Mouse (Mus musculus) left cerebral cortex, adult 9 months (tissue): ENCODE measurements around the gene B4galt3.
"Not testable (repeated sequence)": the region's sequence is repeated elsewhere in the genome, so short reads cannot be mapped to it uniquely, and the experiment has no call there.

Experiments used
- DNase-seq, 2 experiments: peaks; one replicate each; pipeline ENCODE4 v3.0.0; 2022; ENCODE audit warnings: low spot score in 2 of 2

Gene B4galt3

DNA sequence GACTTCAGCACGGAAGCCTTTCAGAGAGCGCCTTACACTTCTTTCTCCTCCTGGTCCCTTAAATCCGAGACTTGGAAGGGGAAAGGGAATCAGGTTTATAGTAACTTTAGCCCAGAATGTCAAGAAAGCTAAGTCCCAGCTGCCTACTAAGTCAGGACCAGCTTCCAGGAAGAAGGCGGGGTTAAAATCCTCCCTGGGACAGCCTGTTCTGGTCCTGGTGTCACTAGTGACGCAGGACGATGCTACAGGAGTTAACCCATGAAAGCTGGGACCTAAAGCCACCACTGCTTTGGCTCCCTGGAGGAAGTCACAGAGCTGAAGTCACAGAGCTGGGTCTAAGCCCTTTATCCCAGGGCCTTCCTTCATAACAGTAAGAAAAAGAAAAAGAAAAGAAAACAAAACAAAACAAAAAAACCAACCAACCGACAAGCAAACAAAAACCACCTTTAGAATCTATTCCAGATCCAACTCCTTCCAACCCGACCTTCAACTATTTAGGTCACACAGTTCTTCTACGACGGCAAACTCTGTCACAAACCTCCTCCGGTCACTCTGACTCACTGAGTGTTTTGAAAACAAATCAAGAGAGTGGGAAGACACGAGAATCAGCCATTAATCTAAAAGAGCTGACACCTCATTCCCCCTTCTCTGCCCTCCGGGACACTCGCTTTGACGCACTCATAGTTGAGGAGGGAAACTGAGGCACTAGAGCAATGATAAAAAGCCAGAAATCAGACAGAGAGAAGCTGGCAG, 30.0 kb upstream of the B4galt3 start:
- DNase-seq, result no peak

DNA sequence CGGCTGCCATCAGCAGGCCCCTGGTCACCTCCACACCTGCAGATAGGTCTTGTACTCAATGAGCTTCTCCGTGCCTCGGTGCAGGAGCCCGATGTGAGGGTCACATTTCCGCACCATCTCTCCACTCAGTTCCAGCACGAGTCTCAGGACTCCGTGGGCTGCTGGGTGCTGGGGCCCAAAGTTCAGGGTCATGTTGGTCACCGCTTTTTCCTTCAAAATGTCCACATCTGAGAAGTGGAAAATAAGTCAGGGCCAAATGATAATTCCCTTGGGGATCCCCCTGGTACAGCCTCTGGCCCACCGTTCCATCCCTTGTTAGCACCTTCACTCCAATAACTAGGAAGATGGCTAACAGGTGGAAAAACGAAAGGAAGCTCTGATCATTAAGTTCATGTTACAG, 29.2 kb upstream of the B4galt3 start:
- no peak for DNase-seq

DNA sequence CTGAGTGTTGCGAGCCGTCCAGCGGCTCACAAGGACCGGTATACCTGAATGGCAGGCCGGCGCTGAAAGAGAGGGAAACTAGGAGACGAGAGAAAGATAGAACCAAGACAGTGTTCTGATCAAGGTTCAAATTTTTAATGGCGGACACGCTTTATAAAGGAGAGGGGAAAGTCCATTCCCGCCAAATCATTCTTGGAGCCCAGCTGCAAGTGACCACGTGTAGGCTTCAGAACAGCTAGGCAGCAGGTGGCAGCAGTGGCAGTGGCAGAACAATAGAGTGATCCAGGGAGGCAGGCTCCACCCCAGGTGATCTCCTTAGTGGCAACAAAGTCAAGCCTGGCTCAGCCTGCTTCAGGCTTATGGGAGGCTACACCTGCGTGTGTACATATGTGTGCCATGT, 28.2 kb upstream of the B4galt3 start:
- not testable (repeated sequence) for DNase-seq

DNA sequence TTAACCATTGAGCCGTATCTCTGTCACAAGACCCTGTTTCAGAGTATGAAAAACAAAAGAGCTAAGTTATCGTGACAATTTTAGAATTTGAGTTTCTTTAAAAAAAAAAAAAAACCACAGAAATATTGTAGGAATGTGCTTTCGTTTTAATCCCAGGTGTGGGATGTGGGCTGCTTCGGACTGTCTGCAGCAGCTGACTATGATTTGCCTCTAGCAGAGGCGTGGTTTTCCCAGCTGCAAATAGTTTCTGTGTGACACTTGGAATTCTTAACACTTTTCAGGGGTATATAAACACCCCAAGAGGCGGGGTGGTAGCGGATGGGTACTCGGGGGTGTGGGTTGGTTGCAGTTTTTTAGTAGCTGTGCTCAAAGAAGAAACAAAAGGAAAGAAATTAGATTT, 24.8 kb upstream of the B4galt3 start:
- DNase-seq, result no peak

DNA sequence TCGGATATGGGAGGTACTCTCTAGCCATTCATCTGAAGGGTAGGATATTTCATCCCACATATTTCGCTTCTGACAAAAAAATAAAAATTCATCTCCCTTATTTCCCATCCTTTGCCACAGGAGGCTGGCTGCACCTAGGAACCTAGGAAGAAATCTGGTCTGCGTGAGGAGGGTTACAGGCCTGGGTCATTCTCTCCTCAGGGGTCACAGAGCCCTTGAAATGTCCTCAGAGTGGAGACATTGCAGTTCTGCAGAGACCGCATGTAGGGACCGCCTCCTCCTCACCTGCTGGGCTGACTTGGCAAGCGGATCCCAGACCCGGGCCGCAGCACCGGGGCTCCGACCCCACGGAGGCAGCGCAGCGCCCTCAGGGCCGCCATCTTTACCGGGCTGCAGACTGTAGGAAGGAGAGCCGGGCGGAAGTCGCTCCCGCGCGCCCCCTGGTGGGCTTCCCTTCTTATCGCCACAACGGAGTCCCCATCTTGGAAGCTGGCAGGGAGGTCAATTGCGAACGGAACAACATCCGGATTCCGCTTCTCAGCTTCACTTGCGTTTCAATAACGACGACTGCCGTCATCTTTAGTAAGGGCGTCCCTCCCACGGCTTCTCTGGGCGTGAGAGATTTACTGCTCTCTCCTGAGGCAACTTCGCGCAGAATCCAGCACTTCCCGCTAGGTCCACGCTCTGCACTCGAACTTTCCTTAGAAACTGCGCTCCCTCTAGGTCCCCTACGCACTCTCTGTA, 23.2 kb upstream of the B4galt3 start:
- DNase-seq, result peak; percentile 97 to 99

DNA sequence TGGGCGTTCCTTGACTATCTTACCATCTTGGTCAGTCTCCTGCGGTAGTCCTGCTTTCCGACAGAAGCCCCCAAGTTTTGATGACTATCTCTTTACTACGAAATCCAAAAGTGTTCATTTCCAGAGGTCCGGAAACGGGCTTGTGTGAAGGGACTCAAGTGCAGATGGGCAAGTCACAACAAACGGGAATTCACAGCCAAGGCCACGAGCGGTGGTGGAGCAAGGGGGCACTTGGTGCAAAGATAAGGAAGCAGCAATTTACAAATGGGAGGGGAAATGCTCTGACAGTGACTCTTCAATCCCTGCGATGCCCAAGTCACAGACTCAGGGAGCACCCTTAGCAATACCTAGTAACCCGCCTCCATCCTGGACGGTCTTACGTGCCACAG, 22.7 kb upstream of the B4galt3 start:
- DNase-seq, result no peak

DNA sequence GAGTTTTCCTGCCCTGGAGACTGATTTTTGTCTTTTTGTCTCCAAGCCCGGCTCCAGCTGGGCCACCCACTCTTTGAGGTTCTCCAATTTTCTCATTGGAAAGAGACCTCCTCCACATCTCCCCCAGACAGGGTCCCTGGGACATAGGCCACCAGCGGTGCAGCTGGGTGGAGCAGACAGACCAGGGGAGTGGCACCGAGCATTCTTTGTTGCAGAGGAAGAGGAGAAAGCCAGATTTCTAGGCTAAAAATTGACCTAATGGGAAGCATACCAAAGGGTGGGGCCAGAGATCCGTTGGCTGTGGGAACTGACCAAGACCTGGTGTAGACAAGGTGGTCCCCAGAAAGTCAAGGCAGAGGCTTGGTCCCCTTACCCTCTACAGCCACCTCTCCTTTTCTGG, 22.2 kb upstream of the B4galt3 start:
- DNase-seq, result no peak

DNA sequence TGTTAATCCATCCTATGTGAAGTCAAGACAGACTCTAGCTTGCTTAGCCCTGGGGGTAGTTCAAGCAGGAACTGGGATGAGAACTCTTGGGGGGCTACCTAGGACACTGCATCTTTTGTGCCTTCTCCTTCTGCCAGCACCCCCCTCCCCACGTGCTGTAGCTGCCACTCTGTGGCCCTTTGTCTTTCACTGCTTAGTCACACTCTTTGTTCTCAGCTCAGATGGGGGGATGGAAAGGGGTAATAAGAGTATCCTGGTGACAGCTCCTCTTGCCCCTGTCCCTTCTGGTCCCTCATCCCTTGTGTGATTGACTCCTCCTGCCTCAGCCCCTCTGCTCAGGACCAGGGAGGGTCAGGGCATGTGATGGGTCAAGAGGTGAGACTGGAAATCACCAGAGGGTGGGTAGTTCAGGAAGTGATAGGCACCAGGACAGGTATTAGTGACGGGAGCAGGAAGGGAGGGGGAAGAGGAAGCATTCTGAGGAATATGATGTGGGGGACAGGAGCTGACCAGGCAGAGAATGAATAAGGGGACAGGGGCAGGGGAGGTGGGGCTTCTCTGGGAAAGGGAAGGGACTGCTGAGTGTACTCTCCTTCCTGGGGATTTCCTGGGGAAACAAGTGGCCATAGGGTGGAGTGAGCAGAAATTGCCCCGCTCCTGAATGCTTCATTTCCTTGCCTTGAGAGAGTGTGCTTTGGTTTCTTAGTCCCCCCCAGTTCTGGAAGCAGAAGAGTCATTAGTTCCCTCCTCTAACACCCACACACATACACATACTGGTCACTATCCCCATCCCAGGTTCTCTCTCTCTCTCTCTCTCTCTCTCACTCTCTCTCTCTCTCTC, 21.5 kb upstream of the B4galt3 start:
- DNase-seq, result no peak

DNA sequence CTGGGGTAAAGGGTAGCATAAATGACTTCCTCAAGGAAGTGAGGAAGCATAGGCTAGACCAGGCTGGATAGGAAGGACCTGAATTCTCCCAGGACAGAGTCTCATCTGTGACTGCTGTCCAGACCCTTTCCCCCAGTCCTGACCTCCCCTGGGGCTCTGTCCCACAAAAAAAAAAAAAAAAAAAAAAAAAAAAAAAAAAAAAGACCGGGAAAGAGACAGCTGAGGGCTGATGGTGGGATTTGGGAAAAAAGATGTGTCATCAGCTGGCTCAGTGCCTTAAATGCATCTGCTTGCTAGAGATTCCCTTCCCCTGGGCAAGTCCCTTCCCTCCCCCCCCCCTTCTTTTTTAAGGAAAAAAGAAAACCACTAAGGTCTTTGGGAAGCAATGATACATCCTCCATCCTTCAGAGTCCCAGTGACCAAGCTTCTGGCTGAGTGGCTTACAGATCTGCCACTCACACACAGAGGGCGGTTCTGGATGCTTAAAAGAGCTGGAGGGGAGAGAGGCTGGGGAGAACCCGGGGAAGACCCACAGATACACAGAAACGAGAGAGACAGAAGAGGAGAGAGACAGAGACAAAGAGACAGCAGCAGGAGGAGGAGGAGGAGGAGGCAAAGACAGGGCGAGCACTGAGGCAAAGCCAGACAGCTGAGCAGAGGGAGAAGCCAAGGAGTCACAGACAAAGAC, 20.1 kb upstream of the B4galt3 start, which contains the start of gene Adamts4:
Gene Adamts4 (plus strand): TSS at position 509 of the 688 bp plus-strand sequence.
- peak in 1 of 2 experiments; percentile 66 for DNase-seq

DNA sequence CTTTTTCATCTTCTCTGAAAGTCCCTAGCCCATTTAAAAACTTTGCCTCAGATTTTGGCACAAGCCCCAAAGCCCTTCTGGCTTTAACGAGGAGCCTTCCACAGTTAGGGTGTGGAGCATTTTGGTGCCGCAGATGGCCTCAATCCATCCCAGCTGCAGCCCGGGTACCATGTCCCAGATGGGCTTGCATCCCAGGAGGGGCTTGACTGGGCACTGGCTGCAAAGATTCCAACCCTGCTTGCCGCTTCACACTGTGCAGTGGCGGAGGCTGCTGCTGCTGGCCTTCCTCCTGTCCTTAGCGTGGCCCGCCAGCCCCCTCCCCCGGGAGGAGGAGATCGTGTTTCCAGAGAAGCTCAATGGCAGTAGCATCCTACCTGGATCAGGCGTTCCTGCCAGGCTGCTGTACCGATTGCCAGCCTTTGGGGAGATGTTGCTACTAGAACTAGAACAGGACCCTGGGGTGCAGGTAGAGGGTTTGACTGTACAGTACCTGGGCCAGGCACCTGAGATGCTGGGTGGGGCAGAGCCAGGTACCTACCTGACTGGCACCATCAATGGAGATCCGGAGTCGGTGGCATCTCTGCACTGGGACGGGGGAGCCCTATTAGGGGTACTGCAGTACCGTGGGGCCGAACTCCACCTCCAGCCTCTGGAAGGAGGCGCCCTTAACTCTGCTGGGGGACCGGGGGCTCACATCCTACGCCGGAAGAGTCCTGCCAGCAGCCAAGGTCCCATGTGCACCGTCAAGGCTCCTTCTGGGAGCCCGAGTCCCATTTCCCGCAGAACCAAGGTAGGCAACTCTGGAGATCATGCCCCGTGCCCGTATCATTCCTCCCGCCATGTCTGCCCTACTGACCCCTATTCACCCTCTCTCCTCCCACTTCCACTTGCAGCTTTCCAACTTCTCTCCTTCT, 19.2 kb upstream of the B4galt3 start, which contains the start of gene Ndufs2:
Gene Ndufs2 (minus strand): TSS at position 709 of the 914 bp plus-strand sequence.
- DNase-seq, result no peak

DNA sequence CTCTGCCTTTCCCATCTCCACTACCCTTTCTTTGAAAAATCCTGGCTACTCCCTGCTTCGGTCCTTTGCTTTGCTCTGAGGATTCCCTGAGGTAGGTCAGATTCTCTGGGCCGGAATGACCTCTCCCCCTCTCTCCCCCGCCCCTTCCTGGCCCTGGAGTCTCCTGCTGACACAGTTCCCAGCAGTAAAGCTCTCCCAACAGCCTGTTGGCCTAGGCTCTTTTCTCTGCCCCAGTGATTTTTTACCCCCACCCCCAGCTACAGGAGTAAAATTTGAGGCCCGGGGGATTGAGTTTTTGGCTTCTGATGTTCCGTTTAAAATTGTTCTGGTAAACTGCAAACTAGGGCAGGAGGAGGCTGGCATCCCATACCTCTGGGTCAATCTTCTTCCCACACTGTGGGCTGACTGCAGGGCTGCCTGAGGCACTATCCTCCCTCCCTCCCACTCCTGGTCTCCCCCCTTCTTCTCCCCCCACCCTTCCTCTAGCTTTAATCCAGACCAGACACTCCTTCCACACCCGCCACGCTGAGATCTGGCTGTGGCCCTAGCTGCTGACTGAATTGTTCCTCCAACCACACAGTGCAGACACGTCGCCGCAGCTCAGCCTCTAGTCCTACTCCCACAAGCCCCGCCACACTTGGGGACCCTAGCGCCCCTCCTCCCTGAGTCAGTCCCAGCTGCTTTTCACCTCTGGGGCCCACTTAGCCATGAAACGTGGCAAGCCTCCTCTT, 18.4 kb upstream of the B4galt3 start:
- DNase-seq, result no peak

DNA sequence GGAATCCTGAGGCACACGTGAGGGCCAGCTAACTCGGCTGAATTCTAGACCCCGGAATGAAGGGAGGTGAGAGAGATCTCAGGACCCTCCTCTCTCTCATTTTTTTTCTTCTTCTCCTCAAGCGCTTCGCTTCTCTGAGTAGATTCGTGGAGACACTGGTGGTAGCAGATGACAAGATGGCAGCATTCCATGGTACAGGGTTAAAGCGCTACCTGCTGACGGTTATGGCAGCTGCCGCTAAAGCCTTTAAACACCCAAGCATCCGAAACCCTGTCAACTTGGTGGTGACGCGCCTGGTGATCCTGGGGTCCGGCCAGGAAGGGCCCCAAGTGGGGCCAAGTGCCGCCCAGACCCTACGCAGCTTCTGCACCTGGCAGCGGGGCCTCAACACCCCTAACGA, 17.7 kb upstream of the B4galt3 start:
- no peak for DNase-seq

DNA sequence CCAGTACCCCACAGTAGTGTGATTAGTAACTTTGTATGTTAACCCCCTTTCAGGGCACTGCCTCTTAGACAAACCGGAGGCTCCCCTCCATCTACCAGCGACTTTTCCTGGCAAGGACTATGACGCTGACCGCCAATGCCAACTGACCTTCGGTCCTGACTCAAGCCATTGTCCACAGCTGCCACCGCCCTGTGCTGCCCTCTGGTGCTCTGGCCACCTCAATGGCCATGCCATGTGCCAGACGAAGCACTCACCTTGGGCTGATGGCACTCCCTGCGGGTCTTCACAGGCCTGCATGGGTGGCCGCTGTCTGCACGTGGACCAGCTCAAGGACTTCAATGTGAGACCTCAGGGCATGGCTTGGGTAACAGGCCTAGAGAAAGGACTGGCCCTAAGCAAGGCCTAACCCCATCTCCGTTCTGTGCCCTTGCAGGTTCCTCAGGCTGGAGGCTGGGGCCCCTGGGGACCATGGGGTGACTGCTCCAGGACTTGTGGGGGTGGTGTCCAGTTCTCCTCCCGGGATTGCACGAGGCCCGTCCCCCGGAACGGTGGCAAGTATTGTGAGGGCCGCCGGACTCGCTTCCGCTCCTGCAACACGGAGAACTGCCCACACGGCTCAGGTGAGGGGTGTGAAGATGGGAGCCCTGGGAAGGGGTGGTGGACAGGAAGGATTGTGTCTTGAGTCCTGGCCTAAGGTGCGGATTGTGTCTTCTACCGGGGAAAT, 13.9 kb upstream of the B4galt3 start:
- DNase-seq, result no peak

DNA sequence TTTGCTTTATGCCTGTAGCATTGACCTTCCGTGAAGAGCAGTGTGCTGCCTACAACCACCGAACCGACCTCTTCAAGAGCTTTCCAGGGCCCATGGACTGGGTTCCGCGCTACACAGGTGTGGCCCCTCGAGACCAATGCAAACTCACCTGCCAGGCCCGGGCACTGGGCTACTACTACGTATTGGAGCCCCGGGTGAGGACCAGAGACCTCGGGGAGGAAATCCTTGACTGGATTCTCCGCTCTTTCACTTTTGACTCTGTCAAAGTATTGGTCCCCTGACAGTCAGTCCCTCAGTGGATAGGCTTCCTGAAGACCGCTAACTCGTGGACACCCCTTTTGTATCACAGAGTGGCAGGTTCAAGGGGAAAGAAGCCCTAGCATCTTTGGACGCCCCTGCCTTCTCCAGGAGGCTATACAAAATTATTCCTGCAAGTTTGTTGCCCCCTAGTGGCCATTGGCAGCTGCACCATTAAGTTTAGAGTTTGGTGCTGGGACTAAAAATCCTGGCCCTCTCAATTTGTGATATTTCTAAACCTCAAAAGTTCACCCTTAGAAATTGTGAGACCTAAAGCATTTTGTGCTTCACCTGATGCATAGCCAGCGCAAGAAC, 13.1 kb upstream of the B4galt3 start:
- DNase-seq, result peak in 1 of 2 experiments; percentile 78

DNA sequence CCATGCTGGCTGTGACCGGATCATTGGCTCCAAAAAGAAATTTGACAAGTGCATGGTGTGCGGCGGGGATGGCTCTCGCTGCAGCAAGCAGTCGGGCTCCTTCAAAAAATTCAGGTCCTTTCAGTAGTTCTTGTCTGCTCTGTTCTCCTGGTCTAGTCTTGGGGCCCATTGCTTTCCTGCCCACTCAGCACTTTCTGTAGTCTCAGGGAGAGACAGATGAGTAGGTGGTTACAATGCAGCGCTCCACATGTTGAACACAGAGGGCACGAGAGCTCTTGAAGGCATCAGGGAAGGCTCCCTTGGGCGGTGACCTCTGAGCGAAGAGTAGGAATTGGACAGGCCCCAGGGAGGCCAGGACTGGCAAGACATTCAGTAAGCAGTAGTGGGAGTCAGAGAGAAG, 12.3 kb upstream of the B4galt3 start:
- no peak for DNase-seq

DNA sequence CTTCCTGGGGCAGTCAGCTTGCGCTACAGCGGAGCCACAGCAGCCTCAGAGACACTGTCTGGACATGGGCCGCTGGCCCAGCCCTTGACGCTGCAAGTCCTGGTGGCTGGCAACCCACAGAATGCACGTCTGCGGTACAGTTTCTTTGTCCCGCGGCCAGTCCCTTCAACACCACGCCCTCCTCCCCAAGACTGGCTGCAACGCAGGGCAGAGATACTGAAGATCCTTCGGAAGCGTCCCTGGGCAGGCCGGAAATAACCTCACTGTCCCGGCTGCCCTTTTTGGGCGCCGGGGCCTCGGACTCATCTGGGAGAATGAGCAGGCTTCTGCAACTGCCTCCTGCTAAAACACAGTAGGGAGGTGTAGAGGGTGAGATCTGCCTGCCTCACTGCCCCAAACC, 11.2 kb upstream of the B4galt3 start:
- no peak for DNase-seq

DNA sequence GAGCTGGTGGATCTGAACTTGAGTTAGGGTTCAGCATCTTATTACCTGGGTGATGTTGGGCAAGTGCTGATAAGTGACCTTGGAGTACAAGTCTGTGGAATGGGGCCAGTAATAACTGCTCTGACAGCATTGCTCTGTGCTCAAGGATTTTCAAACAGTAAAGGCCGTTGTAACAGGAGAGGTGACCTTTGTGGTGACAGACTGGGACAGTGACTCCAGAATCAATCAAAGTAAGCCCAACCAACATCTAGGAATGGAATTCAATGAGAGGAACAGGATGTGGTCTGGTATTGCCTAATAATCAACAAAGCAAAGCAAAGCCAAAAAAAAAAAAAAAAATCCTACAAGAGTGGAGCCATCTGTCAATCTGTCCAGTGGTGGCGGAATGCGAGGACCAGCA, 9.8 kb upstream of the B4galt3 start:
- DNase-seq, result no peak

DNA sequence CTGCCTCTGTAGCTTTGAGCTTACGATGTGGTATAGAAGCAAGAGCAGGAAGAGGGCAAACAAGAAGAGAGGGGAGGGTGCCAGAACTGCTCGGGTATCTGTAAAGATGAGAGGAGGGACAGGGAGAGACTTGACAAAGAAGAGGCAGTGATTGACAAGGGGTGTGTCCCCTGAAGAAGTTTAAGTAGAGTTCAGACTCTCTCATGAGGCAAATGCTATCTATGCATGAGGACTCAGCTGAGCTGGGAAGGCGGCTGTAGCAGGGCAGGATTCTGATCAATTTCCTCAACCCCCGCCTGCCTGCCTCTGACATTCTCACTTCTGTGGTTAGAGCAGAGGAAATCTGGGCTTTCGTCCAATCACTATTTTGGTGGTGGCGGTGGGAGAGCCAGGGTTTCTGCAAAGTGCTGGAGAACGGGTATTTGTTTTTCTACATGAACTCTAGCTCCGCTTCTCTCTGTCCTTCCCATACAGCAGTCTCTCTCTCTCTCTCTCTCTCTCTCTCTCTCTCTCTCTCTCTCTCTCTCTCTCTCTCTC, 7.5 kb upstream of the B4galt3 start:
- peak; percentile 78 to 89 for DNase-seq
